Comparison of ENCODE assay signal across 8 mouse cellular contexts in the genomic region with DNA sequence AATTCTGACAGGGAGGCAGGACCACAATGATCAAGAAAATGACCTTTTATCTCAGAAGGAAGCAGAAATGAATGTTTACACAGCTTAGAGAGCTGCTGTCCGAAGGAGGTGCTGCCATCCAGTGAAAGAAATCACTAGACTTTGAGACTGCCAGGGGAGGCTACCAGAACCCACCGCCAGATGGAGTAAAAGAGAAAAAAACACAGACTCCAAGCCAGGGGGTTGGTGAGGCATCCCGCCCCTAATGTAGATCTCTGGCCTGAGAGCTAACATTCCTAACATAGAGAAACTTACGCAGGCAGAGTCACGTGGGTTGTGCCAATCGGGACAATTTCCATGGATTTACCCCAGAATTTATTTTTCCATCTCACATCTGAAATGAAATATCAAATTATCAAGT. TPM values are rescaled to one million over a fixed set of nuclear protein-coding genes. Genes with fewer than 3 reads are reported as not detected.
DNase-seq lines count a peak whose midpoint lies in the region; ATAC-seq and TF ChIP-seq lines count a peak whose summit lies in the region.

No protein-coding gene starts in this region.

- ATAC-seq in forebrain, embryonic 14.5 days: peak; percentile 26; the same call in 1 of the 2 replicates
- no peak for ATAC-seq in liver, embryonic 14.5 days (ENCODE audit: insufficient read depth)

- H3K4me3 ChIP-seq in heart, embryonic 10.5 days: no peak overlapping the region
- no peak overlapping the region for H3K4me3 ChIP-seq in thymus, adult 2 months (ENCODE audit: control insufficient read depth, insufficient read depth, low read length)
- no peak overlapping the region for H3K4me3 ChIP-seq in forebrain, embryonic 14.5 days (ENCODE audit: low read depth, low read length)
- no peak overlapping the region for H3K4me3 ChIP-seq in liver, embryonic 14.5 days (ENCODE audit: insufficient read depth in 1 of 2, low read depth in 2 of 2, low read length in 2 of 2)

- no peak overlapping the region for H3K27ac ChIP-seq in heart, embryonic 10.5 days
- H3K27ac ChIP-seq in thymus, adult 2 months (ENCODE audit: control insufficient read depth, insufficient read depth, low read length): no peak overlapping the region
- no peak overlapping the region for H3K27ac ChIP-seq in forebrain, embryonic 14.5 days (ENCODE audit: low read depth, low read length)
- H3K27ac ChIP-seq in liver, embryonic 14.5 days: no peak overlapping the region

- TF ChIP-seq POLR2A in thymus, adult 2 months (IDR thresholded peaks at IDR 0.05; ENCODE audit: control insufficient read depth, extremely low read depth, insufficient read depth, low read length, poor library complexity): no peak

- H3K36me3 ChIP-seq in heart, embryonic 10.5 days: peaks cover 4% of the 10 kb centered on the region; the same call in 1 of the 2 replicates
- no peaks in the 10 kb centered on the region for H3K36me3 ChIP-seq in thymus, adult 2 months (ENCODE audit: control insufficient read depth, insufficient read depth, low read length)
- no peaks in the 10 kb centered on the region for H3K36me3 ChIP-seq in forebrain, embryonic 14.5 days (ENCODE audit: control insufficient read depth, insufficient read depth, low read length)
- H3K36me3 ChIP-seq in liver, embryonic 14.5 days (replicated peaks; ENCODE audit: control insufficient read depth, insufficient read depth, low read depth): no peaks in the 10 kb centered on the region

- H3K27me3 ChIP-seq in heart, embryonic 10.5 days (ENCODE audit: insufficient read depth, poor library complexity, severe bottlenecking): no peaks in the 10 kb centered on the region
- H3K27me3 ChIP-seq in thymus, adult 2 months (ENCODE audit: control insufficient read depth, insufficient read depth, low read length): no peaks in the 10 kb centered on the region
- no peaks in the 10 kb centered on the region for H3K27me3 ChIP-seq in forebrain, embryonic 14.5 days (replicated peaks; ENCODE audit: control insufficient read depth, insufficient read depth, low read length)
- H3K27me3 ChIP-seq in liver, embryonic 14.5 days (ENCODE audit: control insufficient read depth, insufficient read depth, low read length): no peaks in the 10 kb centered on the region

- no peaks in the 10 kb centered on the region for H3K9me3 ChIP-seq in heart, embryonic 10.5 days
- H3K9me3 ChIP-seq in forebrain, embryonic 14.5 days (replicated peaks; ENCODE audit: control insufficient read depth, low read length): no peaks in the 10 kb centered on the region
- H3K9me3 ChIP-seq in liver, embryonic 14.5 days (ENCODE audit: control insufficient read depth, low read length): no peaks in the 10 kb centered on the region

- no peak overlapping the region for H3K9ac ChIP-seq in forebrain, embryonic 14.5 days (ENCODE audit: low read length)
- no peak overlapping the region for H3K9ac ChIP-seq in liver, embryonic 14.5 days (replicated peaks)

- intact Hi-C loops in heart, postnatal 14 days (cut with DNase I): loop anchor here (2.0 to 5.0 kb wide), 2 partner anchors 148 to 228 kb away; a partner anchor contains a TSS

- peak; percentile 26 to 51 for DNase-seq in heart, postnatal 14 days
- DNase-seq in heart, embryonic 10.5 days (ENCODE audit: low spot score): no peak
- DNase-seq in thymus, adult 2 months: peak; percentile 40
- DNase-seq in thymus, adult 18-20 months: no peak
- DNase-seq in forebrain, embryonic 14.5 days (ENCODE audit: low spot score): peak; percentile 70
- DNase-seq in liver, embryonic 14.5 days (ENCODE audit: low read depth in 3 of 3, low spot score in 3 of 3): no peak
- DNase-seq in thymus, postnatal 14 days: peak; percentile 52
- DNase-seq in urinary bladder, postnatal 25 days (ENCODE audit: low spot score): no peak

- no peak for TF ChIP-seq CTCF in thymus, adult 2 months (IDR thresholded peaks at IDR 0.05; ENCODE audit: borderline replicate concordance, control insufficient read depth, extremely low read depth, insufficient read depth, low read length, poor library complexity)
- TF ChIP-seq CTCF in liver, embryonic 14.5 days (IDR thresholded peaks at IDR 0.05; ENCODE audit: low read depth): peak; percentile 37

- peaks cover 2% of the 10 kb centered on the region; the same call in 1 of the 2 replicates for H3K4me1 ChIP-seq in heart, embryonic 10.5 days
- H3K4me1 ChIP-seq in thymus, adult 2 months (replicated peaks; ENCODE audit: control insufficient read depth, insufficient read depth, low read length): no peaks in the 10 kb centered on the region
- no peaks in the 10 kb centered on the region for H3K4me1 ChIP-seq in forebrain, embryonic 14.5 days (ENCODE audit: control insufficient read depth, insufficient read depth, low read length)
- H3K4me1 ChIP-seq in liver, embryonic 14.5 days (replicated peaks; ENCODE audit: control insufficient read depth in 2 of 2, insufficient read depth in 2 of 2, low read length in 1 of 2): no peaks in the 10 kb centered on the region

- no peak for TF ChIP-seq EP300 in liver, embryonic 14.5 days (IDR thresholded peaks at IDR 0.05; ENCODE audit: low read depth)

- WGBS in heart, embryonic 10.5 days: 29% methylated on average over 6 of the region's 6 CpGs
- WGBS in thymus, adult 2 months: 78% methylated on average over 6 of the region's 6 CpGs
- WGBS in forebrain, embryonic 14.5 days: 48% methylated on average over 6 of the region's 6 CpGs
- 49% methylated on average over 6 of the region's 6 CpGs for WGBS in liver, embryonic 14.5 days (ENCODE audit: insufficient replicate concordance)

- no peak overlapping the region for H3K4me2 ChIP-seq in forebrain, embryonic 14.5 days (ENCODE audit: low read length)
- no peak overlapping the region for H3K4me2 ChIP-seq in liver, embryonic 14.5 days (ENCODE audit: low read depth)

RNA-seq across cellular contexts. Expression of a gene that starts 45.4 kb away (rescaled TPM):
- under 1 TPM; 0.31 to 0.44 TPM for total RNA-seq in heart, postnatal 14 days (2021)
- 29.4 and 36.6 TPM in 2 replicates for polyA plus RNA-seq in heart, embryonic 10.5 days (2016; fragmentation: Nextera tagmentation; extraction: Ambion mirVana)
- 0.59 and 0.89 TPM in 2 replicates for polyA plus RNA-seq in thymus, adult 2 months (2012; rRNA removed)
- 58.3 and 74.7 TPM in 2 replicates for polyA plus RNA-seq in forebrain, embryonic 14.5 days (2014; fragmentation: Nextera tagmentation; extraction: Ambion mirVana)
- 0.57 and 0.70 TPM in 2 replicates for polyA plus RNA-seq in liver, embryonic 14.5 days (2012; rRNA removed)
- 9.2 and 9.5 TPM in 2 replicates for polyA plus RNA-seq in liver, embryonic 14.5 days (2014; fragmentation: Nextera tagmentation; extraction: Ambion mirVana)

Comparison
In these comparisons a context has a peak if more than half of its experiments do, and no peak if none do; other contexts are left out.
1. DNase-seq: peak in heart, postnatal 14 days (2 of 2), thymus, adult 2 months (single experiment), forebrain, embryonic 14.5 days (single experiment) and thymus, postnatal 14 days (single experiment); none in heart, embryonic 10.5 days (single experiment), thymus, adult 18-20 months (0 of 2), liver, embryonic 14.5 days (0 of 3) and urinary bladder, postnatal 25 days (single experiment).